Mouse (Mus musculus): ENCODE data around the gene Zbtb7b.

- no peak for TF ChIP-seq GATA1 (IDR thresholded peaks at IDR 0.05; ENCODE audit: borderline replicate concordance, low read length)
- no peak for TF ChIP-seq FLI1 (IDR thresholded peaks at IDR 0.05; ENCODE audit: low read length)
These were observed 13.9 kb downstream of the Zbtb7b start for GRCm38 (mm10) chr3:89380711-89381110.
